Mouse (Mus musculus) forebrain, postnatal 0 days (tissue): ENCODE results near the gene Slc18a2. TPM values are rescaled to one million over a fixed set of nuclear protein-coding genes. Genes with fewer than 3 reads are reported as not detected.

Source experiments
- ATAC-seq: fragments of 200-750 bp; cut with Nextera tagmentation; 2 replicates; pipeline ENCODE4 v1.8.0; 2017; ENCODE audit warnings: mild to moderate bottlenecking, moderate library complexity
- DNase-seq: peaks from one replicate; pipeline ENCODE4 v3.0.0-alpha.2; 2015
- H3K27ac ChIP-seq: fragments of 300-500 bp; sonication (generic); 2 replicates; pipeline ENCODE4 v1.5.1; 2014; ENCODE audit warnings: low read depth, mild to moderate bottlenecking, antibody characterized with exemption, low read length, moderate library complexity, mixed read lengths
- H3K27me3 ChIP-seq: fragments of 300-500 bp; sonication (generic); 2 replicates; pipeline ENCODE4 v1.6.1; 2014; ENCODE audit warnings: mild to moderate bottlenecking, low read length, mixed read lengths; ENCODE audit not compliant: insufficient read depth
- H3K36me3 ChIP-seq: fragments of 300-500 bp; sonication (generic); 2 replicates; pipeline ENCODE4 v1.6.1; 2014; ENCODE audit warnings: mild to moderate bottlenecking, moderate library complexity; ENCODE audit not compliant: insufficient read depth
- H3K4me1 ChIP-seq: fragments of 300-500 bp; sonication (generic); 2 replicates; pipeline ENCODE4 v1.6.1; 2014; ENCODE audit warnings: antibody characterized with exemption; ENCODE audit not compliant: insufficient read depth
- H3K4me2 ChIP-seq: fragments of 300-500 bp; sonication (generic); 2 replicates; pipeline ENCODE4 v1.6.1; 2014; ENCODE audit warnings: low read depth, mild to moderate bottlenecking, moderate library complexity
- H3K4me3 ChIP-seq: fragments of 300-500 bp; sonication (generic); 2 replicates; pipeline ENCODE4 v1.5.1; 2014; ENCODE audit warnings: low read depth, low read length, mixed read lengths
- H3K9ac ChIP-seq: fragments of 300-500 bp; sonication (generic); 2 replicates; pipeline ENCODE4 v1.6.1; 2014; ENCODE audit warnings: mild to moderate bottlenecking
- H3K9me3 ChIP-seq: fragments of 300-500 bp; sonication (generic); 2 replicates; pipeline ENCODE4 v1.6.1; 2016; ENCODE audit warnings: low read length
- CTCF ChIP-seq: sonication (generic); IDR thresholded peaks from 2 replicates; pipeline ENCODE4 v1.5.1; 2016; ENCODE audit warnings: antibody characterized with exemption, control low read depth, low read depth
- WGBS: fragments of 180-500 bp; shearing (Covaris S2); extraction: QIAGEN DNeasy Blood & Tissue Kit; methylation state at CpG from one replicate; pipeline ENCODE4 v1.1.7; 2014; 5-methylcytosine and 5-hydroxymethylcytosine counted together
- polyA plus RNA-seq: library from polyadenylated mRNA; unstranded; fragments of >200 nt; fragmentation: Nextera tagmentation; extraction: Ambion mirVana; gene quantifications from 2 replicates; pipeline ENCODE4 v1.2.1, GENCODE M21; 2015
- total RNA-seq: library from RNA; depleted of rRNA; stranded (reverse); fragments of >200 nt; gene quantifications from 2 replicates; pipeline ENCODE4 v1.2.3, GENCODE M21; 2014

Slc18a2 gene
- total and polyA plus RNA-seq, 2 experiments from 2014 or later: 9.3 to 15.0 TPM

DNA sequence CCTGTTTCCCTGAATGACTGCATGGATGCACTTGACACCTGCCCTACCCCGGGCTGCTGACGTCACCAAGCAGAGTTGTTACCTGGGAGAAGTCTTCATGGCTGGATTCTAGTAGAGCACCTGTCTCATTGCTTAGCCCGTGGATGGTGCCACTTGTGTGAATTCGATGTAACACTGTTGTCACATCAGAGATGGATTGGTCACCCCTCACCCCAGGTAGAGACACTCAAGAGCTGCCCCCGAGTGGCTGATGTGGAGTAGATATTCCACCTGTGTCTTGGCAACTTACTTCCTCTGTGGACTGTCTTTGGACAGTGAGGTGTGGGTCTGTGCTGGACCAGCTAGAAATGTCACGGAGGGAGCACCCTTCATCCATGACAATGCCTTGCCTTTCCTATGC lies 24.6 kb upstream of the Slc18a2 start:
- H3K4me1 ChIP-seq: no peaks in the 10 kb centered on the region
- H3K4me2 ChIP-seq: no peak overlapping the region
- ATAC-seq (no peak), DNase-seq (no peak)
- no peaks in the 10 kb centered on the region for H3K36me3 ChIP-seq
- no peak overlapping the region for H3K9ac ChIP-seq
- H3K27ac ChIP-seq: no peak overlapping the region
- no peak overlapping the region for H3K4me3 ChIP-seq
- no peaks in the 10 kb centered on the region for H3K27me3 ChIP-seq
- 86% methylated on average over 6 of the region's 6 CpGs for WGBS
- no peak for TF ChIP-seq CTCF
- no peaks in the 10 kb centered on the region for H3K9me3 ChIP-seq

GRCm38 (mm10) chr19:59238630-59239029 lies 22.1 kb upstream of the Slc18a2 start:
- H3K27me3 ChIP-seq: no peaks in the 10 kb centered on the region
- no peak for TF ChIP-seq CTCF
- H3K4me3 ChIP-seq: no peak overlapping the region
- DNase-seq (no peak), ATAC-seq (no peak)
- no peaks in the 10 kb centered on the region for H3K4me1 ChIP-seq
- no peak overlapping the region for H3K27ac ChIP-seq
- 84% methylated on average over 3 of the region's 3 CpGs for WGBS
- H3K4me2 ChIP-seq: no peak overlapping the region
- H3K36me3 ChIP-seq: no peaks in the 10 kb centered on the region
- no peak overlapping the region for H3K9ac ChIP-seq
- H3K9me3 ChIP-seq: no peaks in the 10 kb centered on the region

DNA sequence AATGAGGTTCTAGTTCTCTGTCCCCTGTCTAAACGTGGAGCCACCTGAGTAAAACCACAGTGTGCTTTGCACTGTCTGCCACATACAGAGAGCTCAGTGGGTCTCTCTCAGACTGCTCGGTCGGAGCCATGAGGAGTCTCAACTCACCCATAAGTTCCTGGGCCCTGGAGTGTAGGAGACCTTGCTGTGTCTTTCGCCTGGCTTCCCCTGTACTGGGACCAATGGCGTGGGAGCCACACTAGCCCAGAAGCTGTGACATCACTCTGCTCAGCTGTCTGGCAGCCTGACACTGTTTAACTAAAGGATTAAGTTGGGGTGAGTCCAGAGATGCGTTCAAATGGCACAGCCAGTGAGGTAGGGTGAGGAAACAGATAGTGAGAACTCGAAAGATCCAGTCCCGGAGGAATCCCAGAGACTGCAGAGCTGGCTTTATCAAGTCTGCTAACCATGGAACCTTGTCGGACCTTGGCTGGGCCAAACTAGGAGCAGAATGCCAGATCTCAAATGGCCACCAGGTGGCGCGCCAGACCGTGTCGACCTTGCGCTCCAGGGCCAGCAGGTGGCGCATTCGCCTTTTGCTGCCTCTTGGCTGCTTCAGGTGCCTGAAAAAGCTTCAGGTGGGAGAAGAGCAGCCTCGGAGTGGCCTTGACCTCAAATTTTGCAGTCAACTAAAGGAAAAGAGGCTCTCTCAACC lies 21.4 kb upstream of the Slc18a2 start:
- no peaks in the 10 kb centered on the region for H3K36me3 ChIP-seq
- no peak overlapping the region for H3K4me3 ChIP-seq
- no peaks in the 10 kb centered on the region for H3K4me1 ChIP-seq
- no peak overlapping the region for H3K4me2 ChIP-seq
- DNase-seq (peak; percentile 91), ATAC-seq (peak; percentile 51)
- TF ChIP-seq CTCF: peak; percentile 100
- no peak overlapping the region for H3K27ac ChIP-seq
- no peak overlapping the region for H3K9ac ChIP-seq
- WGBS: 22% methylated on average over 17 of the region's 17 CpGs
- H3K9me3 ChIP-seq: no peaks in the 10 kb centered on the region
- no peaks in the 10 kb centered on the region for H3K27me3 ChIP-seq

GRCm38 (mm10) chr19:59241987-59242386 lies 18.7 kb upstream of the Slc18a2 start:
- Histone ChIP-seq H3K27me3 (no peaks in the 10 kb centered on the region), H3K36me3 (no peaks in the 10 kb centered on the region), H3K4me3 (no peak overlapping the region), H3K4me2 (no peak overlapping the region), H3K9ac (no peak overlapping the region), H3K9me3 (no peaks in the 10 kb centered on the region), H3K4me1 (no peaks in the 10 kb centered on the region), H3K27ac (no peak overlapping the region)
- WGBS: 89% methylated on average over 4 of the region's 4 CpGs
- no peak for TF ChIP-seq CTCF
- DNase-seq: no peak
- no peak for ATAC-seq

DNA sequence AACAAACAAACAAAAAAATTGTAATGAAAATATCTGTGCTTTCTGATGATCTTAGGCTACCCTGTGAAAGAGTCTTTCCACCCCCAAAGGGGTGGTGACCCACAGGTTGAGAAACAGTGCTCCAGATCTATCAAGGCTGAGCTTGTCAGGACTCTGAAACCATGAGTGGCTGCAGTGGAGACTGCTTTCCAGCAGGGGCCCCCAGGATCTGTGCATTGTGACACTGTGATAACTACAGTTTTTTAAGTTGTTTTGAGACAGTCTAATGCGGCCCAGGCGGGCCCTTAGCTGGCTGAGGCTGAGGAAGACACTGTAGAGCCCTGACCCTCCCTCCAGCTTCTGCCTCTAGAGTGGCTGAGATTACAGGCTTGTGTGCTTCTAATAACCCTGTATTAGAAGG lies 17.6 kb upstream of the Slc18a2 start:
- H3K27ac ChIP-seq: no peak overlapping the region
- 78% methylated on average over 2 of the region's 2 CpGs for WGBS
- no peak overlapping the region for H3K4me3 ChIP-seq
- ATAC-seq (no peak), DNase-seq (no peak)
- H3K4me2 ChIP-seq: no peak overlapping the region
- no peaks in the 10 kb centered on the region for H3K9me3 ChIP-seq
- no peak for TF ChIP-seq CTCF
- no peaks in the 10 kb centered on the region for H3K36me3 ChIP-seq
- H3K9ac ChIP-seq: no peak overlapping the region
- H3K27me3 ChIP-seq: no peaks in the 10 kb centered on the region
- no peaks in the 10 kb centered on the region for H3K4me1 ChIP-seq

- ATAC-seq (no peak), DNase-seq (no peak)
- H3K9me3 ChIP-seq: no peaks in the 10 kb centered on the region
- no peak overlapping the region for H3K4me2 ChIP-seq
- TF ChIP-seq CTCF: no peak
- no peak overlapping the region for H3K27ac ChIP-seq
- 82% methylated on average over 4 of the region's 4 CpGs for WGBS
- no peak overlapping the region for H3K4me3 ChIP-seq
- H3K36me3 ChIP-seq: no peaks in the 10 kb centered on the region
- H3K9ac ChIP-seq: no peak overlapping the region
- no peaks in the 10 kb centered on the region for H3K27me3 ChIP-seq
- no peaks in the 10 kb centered on the region for H3K4me1 ChIP-seq
These were observed 12.6 kb upstream of the Slc18a2 start for GRCm38 (mm10) chr19:59248144-59248543.

- Histone ChIP-seq H3K4me1 (no peaks in the 10 kb centered on the region), H3K27me3 (no peaks in the 10 kb centered on the region), H3K27ac (no peak overlapping the region), H3K36me3 (no peaks in the 10 kb centered on the region), H3K9me3 (no peaks in the 10 kb centered on the region), H3K9ac (no peak overlapping the region), H3K4me3 (no peak overlapping the region), H3K4me2 (no peak overlapping the region)
- ATAC-seq (no peak), DNase-seq (no peak)
- TF ChIP-seq CTCF: no peak
- WGBS: 80% methylated on average over 11 of the region's 11 CpGs
These were observed 12.0 kb upstream of the Slc18a2 start for GRCm38 (mm10) chr19:59248553-59249286.
